Mouse (Mus musculus) testis, adult 2 months (tissue): ENCODE data around the gene Dgki.

Experiments
- CTCF ChIP-seq: fragments of 200-500 bp; IDR thresholded peaks from 2 replicates; pipeline ENCODE4 v1.5.1; 2012; ENCODE audit warnings: low read depth, mild to moderate bottlenecking, inconsistent platforms, low read length, moderate library complexity; ENCODE audit not compliant: control insufficient read depth, insufficient read depth, insufficient replicate concordance
- POLR2A ChIP-seq: fragments of 200-500 bp; IDR thresholded peaks from 2 replicates; pipeline ENCODE4 v1.6.1; 2012; ENCODE audit warnings: low read depth, mild to moderate bottlenecking, inconsistent platforms, low read length, moderate library complexity; ENCODE audit not compliant: control insufficient read depth

DNA sequence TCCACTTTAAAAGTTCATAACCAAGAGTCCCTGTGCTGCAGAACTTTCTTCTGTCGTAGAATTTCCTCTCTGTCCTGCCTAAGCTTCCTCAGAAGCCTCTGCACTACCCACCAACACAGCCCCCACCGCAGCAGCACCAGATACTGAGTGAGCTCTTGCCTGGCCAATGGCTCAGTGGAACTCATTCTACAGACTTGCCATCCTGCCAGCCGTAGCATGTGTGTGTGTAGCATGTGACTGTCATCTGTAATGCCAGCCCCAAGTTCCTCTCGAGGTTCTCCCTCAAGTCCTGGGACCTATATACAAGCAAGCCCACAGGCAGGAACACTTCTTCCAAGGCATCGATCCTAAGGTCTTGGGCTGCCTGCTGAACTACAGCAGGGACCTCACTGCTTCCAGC is 38.1 kb upstream of the Dgki start:
- TF ChIP-seq POLR2A (no peak), CTCF (no peak)
